Mouse (Mus musculus) embryo, embryonic 10.5 days (tissue): ENCODE results near the gene Olfr118.
"Not testable (repeated sequence)": the region's sequence is repeated elsewhere in the genome, so short reads cannot be mapped to it uniquely, and the experiment has no call there.

Experiments used
- DNase-seq: peaks from one replicate; pipeline ENCODE4 v3.0.0-alpha.2; 2015; ENCODE audit warnings: low spot score

Gene Olfr118

GRCm38 (mm10) chr17:37666688-37667087, at the start of gene Olfr118:
TSS of gene Olfr118 (plus strand) at chr17:37666988.
- no peak for DNase-seq

GRCm38 (mm10) chr17:37627009-37627408, 39.8 kb upstream of the Olfr118 start, which contains the start of the genes Olfr115 and Olfr116:
TSS of gene Olfr115 (minus strand) at chr17:37627109.
TSS of gene Olfr116 (minus strand) at chr17:37627199.
- DNase-seq, result no peak

- no peak for DNase-seq
Observed at GRCm38 (mm10) chr17:37663682-37664081, 3.1 kb upstream of the Olfr118 start, which contains the start of gene Olfr117. TSS of gene Olfr117 (minus strand) at chr17:37663782.

GRCm38 (mm10) chr17:37696264-37696663, 29.5 kb downstream of the Olfr118 start, which contains the start of gene Olfr119:
TSS of gene Olfr119 (plus strand) at chr17:37696564.
- not testable (repeated sequence) for DNase-seq

GRCm38 (mm10) chr17:37721508-37721907, 54.7 kb downstream of the Olfr118 start, which contains the start of gene Olfr120:
TSS of gene Olfr120 (plus strand) at chr17:37721808.
- DNase-seq, result no peak
